Mouse (Mus musculus): Measurements from ENCODE around the gene Dennd2d. TPM values are rescaled to one million over a fixed set of nuclear protein-coding genes. Genes with fewer than 3 reads are reported as not detected.

The Dennd2d gene
- polyA plus RNA-seq, 2 experiments, result 2.1 to 4.0 TPM

- H3K4me3 ChIP-seq (ENCODE audit: insufficient read depth in 1 of 2, low read depth in 2 of 2, low read length in 2 of 2), result no peak overlapping the region
- H3K9ac ChIP-seq (replicated peaks), result no peak overlapping the region
- DNase-seq (ENCODE audit: low read depth in 3 of 3, low spot score in 3 of 3) (no peak), ATAC-seq (ENCODE audit: insufficient read depth) (no peak)
- no peak overlapping the region for H3K27ac ChIP-seq
- no peaks in the 10 kb centered on the region for H3K9me3 ChIP-seq (ENCODE audit: control insufficient read depth, low read length)
- no peaks in the 10 kb centered on the region for H3K4me1 ChIP-seq (replicated peaks; ENCODE audit: control insufficient read depth in 2 of 2, insufficient read depth in 2 of 2, low read length in 1 of 2)
- H3K36me3 ChIP-seq (replicated peaks; ENCODE audit: control insufficient read depth, insufficient read depth, low read depth), result peaks cover 2% of the 10 kb centered on the region
- TF ChIP-seq CTCF (IDR thresholded peaks at IDR 0.05; ENCODE audit: low read depth), result no peak
- TF ChIP-seq EP300 (IDR thresholded peaks at IDR 0.05; ENCODE audit: low read depth), result no peak
- H3K4me2 ChIP-seq (ENCODE audit: low read depth), result no peak overlapping the region
- 46% methylated on average over 2 of the region's 2 CpGs for WGBS (ENCODE audit: insufficient replicate concordance)
- H3K27me3 ChIP-seq (ENCODE audit: control insufficient read depth, insufficient read depth, low read length), result no peaks in the 10 kb centered on the region
Measured at GRCm38 (mm10) chr3:106502892-106503291, 20.7 kb downstream of the Dennd2d start.

DNA sequence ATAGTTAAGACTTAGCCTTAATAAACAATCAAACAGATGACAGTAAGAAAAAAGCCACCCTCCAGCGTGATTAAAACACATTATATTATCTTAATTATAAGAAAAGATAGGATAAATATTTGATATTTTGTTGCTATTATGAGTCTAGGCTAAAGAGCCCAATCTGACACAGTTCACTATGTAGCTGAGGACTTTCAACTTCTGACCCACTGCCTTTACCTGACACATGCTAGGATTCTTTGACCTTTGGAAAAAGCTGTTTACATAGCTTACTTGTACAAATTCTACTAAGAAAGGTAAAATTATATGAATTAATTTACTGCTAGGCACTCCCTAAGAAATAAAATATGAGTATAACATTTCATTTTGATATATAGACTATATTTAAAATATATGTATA, 28.5 kb downstream of the Dennd2d start:
- TF ChIP-seq EP300 (IDR thresholded peaks at IDR 0.05; ENCODE audit: low read depth) (no peak), CTCF (IDR thresholded peaks at IDR 0.05; ENCODE audit: low read depth) (no peak)
- H3K27ac ChIP-seq, result no peak overlapping the region
- DNase-seq (ENCODE audit: low read depth in 3 of 3, low spot score in 3 of 3) (no peak), ATAC-seq (ENCODE audit: insufficient read depth) (no peak)
- H3K4me2 ChIP-seq (ENCODE audit: low read depth), result no peak overlapping the region
- H3K27me3 ChIP-seq (ENCODE audit: control insufficient read depth, insufficient read depth, low read length), result no peaks in the 10 kb centered on the region
- WGBS (ENCODE audit: insufficient replicate concordance), result 75% methylated on average over 1 of the region's 1 CpGs
- H3K9me3 ChIP-seq (ENCODE audit: control insufficient read depth, low read length), result no peaks in the 10 kb centered on the region
- H3K4me1 ChIP-seq (replicated peaks; ENCODE audit: control insufficient read depth in 2 of 2, insufficient read depth in 2 of 2, low read length in 1 of 2), result no peaks in the 10 kb centered on the region
- no peak overlapping the region for H3K4me3 ChIP-seq (ENCODE audit: insufficient read depth in 1 of 2, low read depth in 2 of 2, low read length in 2 of 2)
- H3K9ac ChIP-seq (replicated peaks), result no peak overlapping the region
- H3K36me3 ChIP-seq (replicated peaks; ENCODE audit: control insufficient read depth, insufficient read depth, low read depth), result no peaks in the 10 kb centered on the region

DNA sequence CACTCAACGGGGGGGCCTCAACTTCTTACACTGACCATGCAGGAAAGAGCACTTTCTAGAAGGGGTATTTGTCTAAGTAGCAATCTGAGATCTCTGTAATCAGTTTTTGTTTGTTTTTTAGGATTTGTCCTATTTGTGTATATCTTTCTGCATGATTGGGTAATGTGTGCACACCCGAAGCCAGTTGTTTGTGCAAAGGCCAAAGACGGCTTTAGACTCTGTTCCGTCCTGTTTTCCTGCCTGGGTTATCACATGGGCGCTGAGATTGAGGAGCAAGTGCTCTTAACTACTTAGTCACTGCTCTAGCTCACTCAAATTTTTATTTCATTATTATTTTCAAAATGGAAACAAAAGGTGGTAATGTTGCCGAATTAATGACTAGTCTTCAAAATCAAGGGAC, 32.8 kb downstream of the Dennd2d start:
- Histone ChIP-seq H3K27me3 (ENCODE audit: control insufficient read depth, insufficient read depth, low read length) (no peaks in the 10 kb centered on the region), H3K9me3 (ENCODE audit: control insufficient read depth, low read length) (no peaks in the 10 kb centered on the region), H3K4me1 (replicated peaks; ENCODE audit: control insufficient read depth in 2 of 2, insufficient read depth in 2 of 2, low read length in 1 of 2) (no peaks in the 10 kb centered on the region), H3K4me2 (ENCODE audit: low read depth) (no peak overlapping the region), H3K27ac (no peak overlapping the region), H3K4me3 (ENCODE audit: insufficient read depth in 1 of 2, low read depth in 2 of 2, low read length in 2 of 2) (no peak overlapping the region), H3K36me3 (replicated peaks; ENCODE audit: control insufficient read depth, insufficient read depth, low read depth) (no peaks in the 10 kb centered on the region), H3K9ac (replicated peaks) (no peak overlapping the region)
- no peak for TF ChIP-seq CTCF (IDR thresholded peaks at IDR 0.05; ENCODE audit: low read depth)
- no peak for TF ChIP-seq EP300 (IDR thresholded peaks at IDR 0.05; ENCODE audit: low read depth)
- peak; percentile 37; the same call in 1 of the 2 replicates for ATAC-seq (ENCODE audit: insufficient read depth)
- WGBS (ENCODE audit: insufficient replicate concordance), result 61% methylated on average over 6 of the region's 6 CpGs
- peak in 1 of 3 experiments; percentile 24 for DNase-seq (ENCODE audit: low read depth in 3 of 3, low spot score in 3 of 3)

DNA sequence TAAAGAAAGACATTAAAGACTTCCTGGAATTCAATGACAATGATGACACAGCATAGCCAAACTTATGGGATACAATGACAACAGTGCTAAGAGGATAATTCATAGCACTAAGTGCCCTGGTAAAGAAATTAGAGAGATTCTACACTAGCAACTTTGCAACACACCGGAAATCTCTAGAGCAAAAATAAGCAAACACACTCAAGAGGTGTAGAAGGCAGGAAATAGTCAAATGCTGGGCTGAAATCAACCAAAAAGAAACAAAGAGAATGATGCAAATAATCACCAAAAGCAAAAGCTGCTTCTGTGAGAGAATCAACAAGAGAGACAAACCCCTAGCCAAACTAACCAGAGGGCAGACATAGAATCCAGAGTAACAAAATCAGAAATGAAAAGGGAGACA, 40.5 kb downstream of the Dennd2d start:
- no peak overlapping the region for H3K4me3 ChIP-seq (ENCODE audit: insufficient read depth in 1 of 2, low read depth in 2 of 2, low read length in 2 of 2)
- DNase-seq (ENCODE audit: low read depth in 3 of 3, low spot score in 3 of 3), result no peak
- no peak for ATAC-seq (ENCODE audit: insufficient read depth)
- H3K36me3 ChIP-seq (replicated peaks; ENCODE audit: control insufficient read depth, insufficient read depth, low read depth), result no peaks in the 10 kb centered on the region
- no peaks in the 10 kb centered on the region for H3K27me3 ChIP-seq (ENCODE audit: control insufficient read depth, insufficient read depth, low read length)
- H3K27ac ChIP-seq, result no peak overlapping the region
- no peaks in the 10 kb centered on the region for H3K9me3 ChIP-seq (ENCODE audit: control insufficient read depth, low read length)
- H3K4me2 ChIP-seq (ENCODE audit: low read depth), result no peak overlapping the region
- 78% methylated on average over 1 of the region's 1 CpGs for WGBS (ENCODE audit: insufficient replicate concordance)
- H3K9ac ChIP-seq (replicated peaks), result no peak overlapping the region
- no peaks in the 10 kb centered on the region for H3K4me1 ChIP-seq (replicated peaks; ENCODE audit: control insufficient read depth in 2 of 2, insufficient read depth in 2 of 2, low read length in 1 of 2)
- TF ChIP-seq CTCF (IDR thresholded peaks at IDR 0.05; ENCODE audit: low read depth) (no peak), EP300 (IDR thresholded peaks at IDR 0.05; ENCODE audit: low read depth) (no peak)

DNA sequence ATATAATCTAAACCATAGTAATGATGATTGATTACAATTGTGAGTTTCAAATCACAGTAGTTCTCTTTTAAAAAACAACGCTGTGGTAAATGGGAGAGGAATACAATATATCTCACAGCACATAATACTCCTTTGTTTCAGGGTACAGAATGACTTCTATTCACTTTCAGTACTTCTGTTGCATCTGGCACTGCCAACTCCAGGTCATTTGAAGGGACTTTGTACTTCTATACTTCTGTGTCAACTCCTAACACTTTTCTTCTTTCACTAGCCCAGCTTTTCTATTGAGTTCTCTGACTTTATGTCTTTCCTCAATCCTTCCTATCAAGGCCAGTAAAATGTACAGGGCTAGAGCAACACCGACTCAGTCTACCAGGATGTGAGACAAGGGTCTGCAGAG, 44.2 kb downstream of the Dennd2d start:
- H3K9me3 ChIP-seq (ENCODE audit: control insufficient read depth, low read length), result no peaks in the 10 kb centered on the region
- no peaks in the 10 kb centered on the region for H3K27me3 ChIP-seq (ENCODE audit: control insufficient read depth, insufficient read depth, low read length)
- H3K27ac ChIP-seq, result no peak overlapping the region
- H3K36me3 ChIP-seq (replicated peaks; ENCODE audit: control insufficient read depth, insufficient read depth, low read depth), result no peaks in the 10 kb centered on the region; the same call in 1 of the 2 replicates
- no peak for ATAC-seq (ENCODE audit: insufficient read depth)
- H3K9ac ChIP-seq (replicated peaks), result no peak overlapping the region
- 74% methylated on average over 2 of the region's 2 CpGs for WGBS (ENCODE audit: insufficient replicate concordance)
- H3K4me1 ChIP-seq (replicated peaks; ENCODE audit: control insufficient read depth in 2 of 2, insufficient read depth in 2 of 2, low read length in 1 of 2), result no peaks in the 10 kb centered on the region
- DNase-seq (ENCODE audit: low read depth in 3 of 3, low spot score in 3 of 3), result no peak
- no peak overlapping the region for H3K4me2 ChIP-seq (ENCODE audit: low read depth)
- no peak for TF ChIP-seq CTCF (IDR thresholded peaks at IDR 0.05; ENCODE audit: low read depth)
- TF ChIP-seq EP300 (IDR thresholded peaks at IDR 0.05; ENCODE audit: low read depth), result no peak
- H3K4me3 ChIP-seq (ENCODE audit: insufficient read depth in 1 of 2, low read depth in 2 of 2, low read length in 2 of 2), result no peak overlapping the region

Measured in liver, embryonic 14.5 days (tissue).